Mouse (Mus musculus) macrophage (primary cell): ENCODE results near the gene Ccr1. TPM values are rescaled to one million over a fixed set of nuclear protein-coding genes. Genes with fewer than 3 reads are reported as not detected.

Experiments
- H3K27ac ChIP-seq: fragments of 350-480 bp; formaldehyde crosslinking; 2 replicates; pipeline ENCODE4 v1.9.0; 2021
- H3K36me3 ChIP-seq: fragments of 350-480 bp; formaldehyde crosslinking; 2 replicates; pipeline ENCODE4 v1.9.0; 2021; ENCODE audit errors: inconsistent target
- H3K4me3 ChIP-seq: fragments of 350-480 bp; formaldehyde crosslinking; 2 replicates; pipeline ENCODE4 v1.9.0; 2021; ENCODE audit errors: inconsistent target
- H3K79me2 ChIP-seq: fragments of 350-480 bp; formaldehyde crosslinking; 2 replicates; pipeline ENCODE4 v1.9.0; 2021; ENCODE audit errors: inconsistent target
- WGBS: methylation state at CpG from one replicate; pipeline ENCODE4 v1.1.7; 2026; ENCODE audit warnings: inconsistent platforms; ENCODE audit not compliant: missing documents; 5-methylcytosine and 5-hydroxymethylcytosine counted together
- polyA plus RNA-seq: library from polyadenylated mRNA; stranded (reverse); fragments of 250-400 nt; gene quantifications from 3 replicates; pipeline ENCODE4 v1.2.4, GENCODE M21; 2018; ENCODE audit warnings: inconsistent platforms

Ccr1 gene
- polyA plus RNA-seq, 1 experiment from 2014 or later, result 64.7 TPM

GRCm38 (mm10) chr9:123937989-123938388 is 30.5 kb downstream of the Ccr1 start:
- Histone ChIP-seq H3K27ac (peak overlapping the region; percentile 67), H3K79me2 (no peaks in the 10 kb centered on the region), H3K36me3 (no peaks in the 10 kb centered on the region), H3K4me3 (no peak overlapping the region)
- 33% methylated on average over 2 of the region's 2 CpGs for WGBS

- WGBS, result 57% methylated on average over 9 of the region's 9 CpGs
- no peaks in the 10 kb centered on the region for H3K79me2 ChIP-seq
- no peak overlapping the region for H3K4me3 ChIP-seq
- peak overlapping the region; percentile 67 for H3K27ac ChIP-seq
- no peaks in the 10 kb centered on the region for H3K36me3 ChIP-seq
Observed at GRCm38 (mm10) chr9:123936604-123937280, 31.8 kb downstream of the Ccr1 start.

GRCm38 (mm10) chr9:123935776-123936175 is 32.7 kb downstream of the Ccr1 start:
- no peak overlapping the region for H3K27ac ChIP-seq
- 98% methylated on average over 5 of the region's 5 CpGs for WGBS
- H3K4me3 ChIP-seq, result no peak overlapping the region
- no peaks in the 10 kb centered on the region for H3K79me2 ChIP-seq
- H3K36me3 ChIP-seq, result no peaks in the 10 kb centered on the region

- no peaks in the 10 kb centered on the region for H3K79me2 ChIP-seq
- H3K27ac ChIP-seq, result no peak overlapping the region
- H3K4me3 ChIP-seq, result no peak overlapping the region
- H3K36me3 ChIP-seq, result no peaks in the 10 kb centered on the region
- 90% methylated on average over 6 of the region's 6 CpGs for WGBS
Observed at GRCm38 (mm10) chr9:123935346-123935745, 33.1 kb downstream of the Ccr1 start.

GRCm38 (mm10) chr9:123933716-123934445 is 34.6 kb downstream of the Ccr1 start:
- no peaks in the 10 kb centered on the region for H3K79me2 ChIP-seq
- no peaks in the 10 kb centered on the region for H3K36me3 ChIP-seq
- H3K27ac ChIP-seq, result peak overlapping the region; percentile 99
- 90% methylated on average over 5 of the region's 5 CpGs for WGBS
- no peak overlapping the region for H3K4me3 ChIP-seq

- WGBS, result 74% methylated on average over 19 of the region's 19 CpGs
- Histone ChIP-seq H3K36me3 (no peaks in the 10 kb centered on the region), H3K4me3 (no peak overlapping the region), H3K79me2 (no peaks in the 10 kb centered on the region), H3K27ac (peak overlapping the region; percentile 99)
Observed at GRCm38 (mm10) chr9:123932911-123933675, 35.4 kb downstream of the Ccr1 start.

- 3% methylated on average over 6 of the region's 6 CpGs for WGBS
- H3K4me3 ChIP-seq, result no peak overlapping the region
- no peaks in the 10 kb centered on the region for H3K36me3 ChIP-seq
- H3K79me2 ChIP-seq, result no peaks in the 10 kb centered on the region
- peak overlapping the region; percentile 99 for H3K27ac ChIP-seq
Observed at GRCm38 (mm10) chr9:123931761-123932700, 36.5 kb downstream of the Ccr1 start.

GRCm38 (mm10) chr9:123930926-123931325 is 37.6 kb downstream of the Ccr1 start:
- no peaks in the 10 kb centered on the region; the same call in 1 of the 2 replicates for H3K79me2 ChIP-seq
- H3K27ac ChIP-seq, result peak overlapping the region; percentile 99
- 32% methylated on average over 3 of the region's 3 CpGs for WGBS
- no peaks in the 10 kb centered on the region for H3K36me3 ChIP-seq
- no peak overlapping the region for H3K4me3 ChIP-seq

- H3K79me2 ChIP-seq, result no peaks in the 10 kb centered on the region; the same call in 1 of the 2 replicates
- H3K36me3 ChIP-seq, result no peaks in the 10 kb centered on the region
- WGBS, result 70% methylated on average over 3 of the region's 3 CpGs
- H3K4me3 ChIP-seq, result no peak overlapping the region
- H3K27ac ChIP-seq, result peak overlapping the region; percentile 99
Observed at GRCm38 (mm10) chr9:123930476-123930875, 38.0 kb downstream of the Ccr1 start.

- no peaks in the 10 kb centered on the region for H3K36me3 ChIP-seq
- H3K27ac ChIP-seq, result peak overlapping the region; percentile 99
- no peak overlapping the region for H3K4me3 ChIP-seq
- WGBS, result 92% methylated on average over 4 of the region's 4 CpGs
- H3K79me2 ChIP-seq, result no peaks in the 10 kb centered on the region; the same call in 1 of the 2 replicates
Observed at GRCm38 (mm10) chr9:123929936-123930335, 38.6 kb downstream of the Ccr1 start.

GRCm38 (mm10) chr9:123928759-123929246 is 39.7 kb downstream of the Ccr1 start:
- no peak overlapping the region for H3K4me3 ChIP-seq
- WGBS, result 1% methylated on average over 8 of the region's 8 CpGs
- H3K36me3 ChIP-seq, result no peaks in the 10 kb centered on the region
- H3K79me2 ChIP-seq, result no peaks in the 10 kb centered on the region; the same call in 1 of the 2 replicates
- peak overlapping the region; percentile 99 for H3K27ac ChIP-seq

GRCm38 (mm10) chr9:123928118-123928758 is 40.3 kb downstream of the Ccr1 start:
- Histone ChIP-seq H3K27ac (peak overlapping the region; percentile 99), H3K4me3 (no peak overlapping the region), H3K36me3 (no peaks in the 10 kb centered on the region), H3K79me2 (no peaks in the 10 kb centered on the region; the same call in 1 of the 2 replicates)
- under 1% methylated on average over 12 of the region's 12 CpGs for WGBS

- Histone ChIP-seq H3K4me3 (no peak overlapping the region), H3K79me2 (no peaks in the 10 kb centered on the region; the same call in 1 of the 2 replicates), H3K36me3 (no peaks in the 10 kb centered on the region), H3K27ac (peak overlapping the region; percentile 99)
- WGBS, result 44% methylated on average over 16 of the region's 16 CpGs
Observed at GRCm38 (mm10) chr9:123927281-123927960, 41.1 kb downstream of the Ccr1 start.
